Mouse (Mus musculus): Measurements from ENCODE around the gene Gpx1.

- TF ChIP-seq EP300 (IDR thresholded peaks at IDR 0.05; ENCODE audit: insufficient read depth, low read depth, low read length) = no peak
- no peak for TF ChIP-seq CTCF (IDR thresholded peaks at IDR 0.05; ENCODE audit: low read depth, low read length)
Observed at GRCm38 (mm10) chr9:108347024-108347423, 8.3 kb downstream of the Gpx1 start.
